Mouse (Mus musculus) hindbrain, embryonic 11.5 days (tissue): ENCODE measurements at regions not wholly inside any gene's neighbourhood (a gene's known extent, or its start where the extent isn't known, plus 50 kb on each side); places are given as distances from the start of the nearest gene placed in this dataset.
A peak's percentile ranks its signal among the peaks of the same experiment; 100 is the strongest.
"Not testable (repeated sequence)": the region's sequence is repeated elsewhere in the genome, so short reads cannot be mapped to it uniquely, and the experiment has no call there.

ENCODE experiments used
- ATAC-seq: fragments of 200-750 bp; cut with Nextera tagmentation; 2 replicates; pipeline ENCODE4 v1.8.0; 2017; ENCODE audit warnings: mild to moderate bottlenecking, moderate TSS enrichment, moderate library complexity; ENCODE audit not compliant: low FRiP score
- DNase-seq: peaks from one replicate; pipeline ENCODE4 v3.0.0-alpha.2; 2015; ENCODE audit warnings: low spot score
- H3K27ac ChIP-seq: fragments of 300-500 bp; sonication (generic); 2 replicates; pipeline ENCODE4 v1.5.1; 2014; ENCODE audit warnings: mild to moderate bottlenecking, low read depth, low read length
- H3K27me3 ChIP-seq: fragments of 300-500 bp; sonication (generic); 2 replicates; pipeline ENCODE4 v1.6.1; 2014; ENCODE audit warnings: mild to moderate bottlenecking, low read length, moderate library complexity, mixed read lengths; ENCODE audit not compliant: control insufficient read depth, insufficient read depth
- H3K36me3 ChIP-seq: fragments of 300-500 bp; sonication (generic); 2 replicates; pipeline ENCODE4 v1.6.1; 2014; ENCODE audit warnings: mild to moderate bottlenecking, low read length, moderate library complexity, mixed read lengths; ENCODE audit not compliant: control insufficient read depth, insufficient read depth
- H3K4me1 ChIP-seq: fragments of 300-500 bp; sonication (generic); replicated peaks from 2 replicates; pipeline ENCODE4 v1.6.1; 2014; ENCODE audit warnings: low read length, mixed read lengths; ENCODE audit not compliant: control insufficient read depth, insufficient read depth
- H3K4me2 ChIP-seq: fragments of 300-500 bp; sonication (generic); replicated peaks from 2 replicates; pipeline ENCODE4 v1.6.1; 2014; ENCODE audit warnings: mild to moderate bottlenecking, low read depth, low read length
- H3K4me3 ChIP-seq: fragments of 300-500 bp; sonication (generic); 2 replicates; pipeline ENCODE4 v1.5.1; 2014; ENCODE audit warnings: low read depth, low read length
- H3K9ac ChIP-seq: fragments of 300-500 bp; sonication (generic); 2 replicates; pipeline ENCODE4 v1.6.1; 2014; ENCODE audit warnings: low read depth, low read length
- H3K9me3 ChIP-seq: fragments of 300-500 bp; sonication (generic); 2 replicates; pipeline ENCODE4 v1.6.1; 2016; ENCODE audit warnings: low read length; ENCODE audit not compliant: control insufficient read depth
- WGBS: fragments of 180-500 bp; shearing (Covaris S2); extraction: QIAGEN DNeasy Blood & Tissue Kit; methylation state at CpG from one replicate; pipeline ENCODE4 v1.1.7; 2014; 5-methylcytosine and 5-hydroxymethylcytosine counted together

DNA sequence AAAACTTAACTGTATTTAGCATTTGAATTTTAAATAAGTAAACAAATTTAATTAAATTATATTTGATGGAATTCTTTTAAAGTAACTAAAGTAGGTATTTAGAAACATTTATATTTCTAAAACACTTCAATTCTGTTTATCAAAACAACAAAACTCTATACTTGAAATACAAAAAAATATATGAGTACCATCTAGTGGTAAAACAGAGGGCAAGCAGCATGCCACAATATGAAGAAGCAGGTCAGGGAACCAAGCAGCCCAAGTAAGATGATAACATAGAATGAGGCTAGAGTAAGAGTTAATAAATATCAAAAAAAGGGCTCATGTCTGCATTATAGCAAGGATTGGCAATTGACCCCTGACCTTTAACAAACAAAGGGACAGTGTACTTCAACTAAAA is 639.7 kb downstream of the Cdh10 start:
- H3K4me2 ChIP-seq: no peak overlapping the region
- H3K4me3 ChIP-seq: no peak overlapping the region
- ATAC-seq (no peak), DNase-seq (no peak)
- H3K36me3 ChIP-seq: no peaks in the 10 kb centered on the region
- no peaks in the 10 kb centered on the region for H3K4me1 ChIP-seq
- no peak overlapping the region for H3K9ac ChIP-seq
- no peak overlapping the region for H3K27ac ChIP-seq
- H3K27me3 ChIP-seq: no peaks in the 10 kb centered on the region
- no peaks in the 10 kb centered on the region for H3K9me3 ChIP-seq

- Histone ChIP-seq H3K36me3 (no peaks in the 10 kb centered on the region), H3K4me1 (no peaks in the 10 kb centered on the region), H3K4me3 (no peak overlapping the region), H3K27me3 (no peaks in the 10 kb centered on the region), H3K9ac (no peak overlapping the region), H3K9me3 (no peaks in the 10 kb centered on the region), H3K4me2 (no peak overlapping the region), H3K27ac (no peak overlapping the region)
- ATAC-seq (no peak), DNase-seq (peak; percentile 29)
- 33% methylated on average over 2 of the region's 2 CpGs for WGBS
These were observed 654.8 kb downstream of the Cdh10 start for GRCm38 (mm10) chr15:19473521-19473920.

GRCm38 (mm10) chr15:19493556-19493955 is 674.8 kb downstream of the Cdh10 start:
- H3K4me2 ChIP-seq, DNase-seq, H3K4me1 ChIP-seq, H3K27me3 ChIP-seq, H3K27ac ChIP-seq, ATAC-seq, H3K4me3 ChIP-seq, H3K9ac ChIP-seq, H3K36me3 ChIP-seq, H3K9me3 ChIP-seq: not testable (repeated sequence)

- ATAC-seq (no peak), DNase-seq (no peak)
- Histone ChIP-seq H3K27me3 (no peaks in the 10 kb centered on the region), H3K36me3 (no peaks in the 10 kb centered on the region), H3K4me1 (no peaks in the 10 kb centered on the region), H3K4me3 (no peak overlapping the region), H3K9me3 (no peaks in the 10 kb centered on the region), H3K4me2 (no peak overlapping the region), H3K9ac (no peak overlapping the region), H3K27ac (no peak overlapping the region)
- 83% methylated on average over 2 of the region's 2 CpGs for WGBS
These were observed 700.6 kb downstream of the Cdh10 start for GRCm38 (mm10) chr15:19519377-19519776.

- ATAC-seq (no peak), DNase-seq (no peak)
- 89% methylated on average over 4 of the region's 4 CpGs for WGBS
These were observed 721.9 kb downstream of the Cdh10 start for GRCm38 (mm10) chr15:19540676-19541075.

DNA sequence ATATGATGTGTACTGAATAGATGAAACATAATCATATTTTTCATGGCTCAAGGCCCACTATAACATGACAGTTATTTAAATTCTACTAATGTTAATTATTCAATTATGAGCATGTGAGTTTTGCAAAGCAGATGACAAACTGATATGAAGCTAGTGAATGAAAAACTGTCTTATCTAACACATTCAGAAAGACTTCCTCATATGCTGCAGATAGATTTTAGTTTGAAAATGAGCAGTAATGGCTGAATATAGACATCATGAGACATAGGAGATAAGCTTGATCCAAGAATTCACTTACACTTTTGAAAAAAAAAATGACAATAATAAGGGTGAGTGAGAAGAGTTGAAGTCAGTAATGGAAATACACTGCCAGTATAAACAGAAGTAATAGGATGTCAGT is 731.0 kb downstream of the Cdh10 start:
- Histone ChIP-seq H3K27ac (no peak overlapping the region), H3K4me2 (no peak overlapping the region), H3K36me3 (no peaks in the 10 kb centered on the region), H3K27me3 (no peaks in the 10 kb centered on the region), H3K4me3 (no peak overlapping the region), H3K9me3 (no peaks in the 10 kb centered on the region), H3K4me1 (no peaks in the 10 kb centered on the region), H3K9ac (no peak overlapping the region)
- DNase-seq (no peak), ATAC-seq (no peak)

More at GRCm38 (mm10) chr15:19540676-19541075, 721.9 kb downstream of the Cdh10 start:
- Histone ChIP-seq H3K36me3 (no peaks in the 10 kb centered on the region), H3K9me3 (no peaks in the 10 kb centered on the region), H3K27me3 (no peaks in the 10 kb centered on the region), H3K4me2 (no peak overlapping the region), H3K9ac (no peak overlapping the region), H3K4me1 (no peaks in the 10 kb centered on the region), H3K27ac (no peak overlapping the region), H3K4me3 (no peak overlapping the region)

- no peak overlapping the region for H3K4me2 ChIP-seq
- H3K4me3 ChIP-seq: no peak overlapping the region
- WGBS: 82% methylated on average over 1 of the region's 1 CpGs
- no peaks in the 10 kb centered on the region for H3K4me1 ChIP-seq
- ATAC-seq (no peak), DNase-seq (no peak)
- no peaks in the 10 kb centered on the region for H3K36me3 ChIP-seq
- no peak overlapping the region for H3K9ac ChIP-seq
- no peaks in the 10 kb centered on the region for H3K27me3 ChIP-seq
- H3K27ac ChIP-seq: no peak overlapping the region
- no peaks in the 10 kb centered on the region for H3K9me3 ChIP-seq
These were observed 766.0 kb downstream of the Cdh10 start for GRCm38 (mm10) chr15:19584769-19585168.

DNA sequence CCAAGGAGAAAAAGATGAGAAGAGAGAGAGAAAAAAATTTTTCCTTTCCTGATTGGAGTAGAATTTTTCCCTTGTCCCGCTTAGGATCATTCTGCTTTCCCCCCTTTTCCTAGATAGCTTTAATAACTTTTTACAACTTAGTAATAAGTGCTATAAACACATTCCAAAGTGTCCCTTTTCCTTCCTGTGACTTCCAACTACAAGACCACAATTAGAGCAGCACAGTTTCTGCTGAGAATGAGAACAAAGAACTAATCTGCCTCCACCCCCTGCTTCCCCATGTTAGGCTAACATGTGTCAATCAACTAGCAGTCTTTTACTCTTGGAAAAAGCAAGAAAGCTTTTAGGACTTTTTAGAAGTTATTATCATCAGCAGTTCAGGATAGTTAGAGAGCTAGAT is 766.5 kb downstream of the Cdh10 start:
- Histone ChIP-seq H3K36me3 (no peaks in the 10 kb centered on the region), H3K9ac (no peak overlapping the region), H3K4me3 (no peak overlapping the region), H3K27me3 (no peaks in the 10 kb centered on the region), H3K9me3 (no peaks in the 10 kb centered on the region), H3K4me2 (no peak overlapping the region), H3K4me1 (no peaks in the 10 kb centered on the region), H3K27ac (no peak overlapping the region)
- WGBS: 94% methylated on average over 1 of the region's 1 CpGs
- ATAC-seq: no peak
- DNase-seq: no peak

DNA sequence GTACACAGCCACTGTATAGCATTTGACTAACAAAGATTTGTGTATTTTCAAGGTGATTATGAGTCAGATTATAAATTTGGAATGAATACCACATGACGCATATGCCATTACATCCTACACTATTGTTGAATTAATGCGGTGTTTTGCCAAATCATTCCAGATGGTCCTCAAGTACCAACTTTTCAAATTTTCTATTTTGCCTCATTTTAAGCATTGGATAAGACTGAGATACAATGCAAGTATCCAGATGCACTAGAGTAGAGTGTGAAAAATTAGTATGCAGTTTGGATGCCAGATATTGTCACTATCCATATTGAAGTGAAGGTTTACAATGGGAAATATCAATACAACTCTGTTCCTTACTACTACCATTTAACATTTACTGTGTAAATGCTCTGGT is 775.0 kb downstream of the Cdh10 start:
- Histone ChIP-seq H3K36me3 (no peaks in the 10 kb centered on the region), H3K9me3 (no peaks in the 10 kb centered on the region), H3K4me3 (no peak overlapping the region), H3K9ac (no peak overlapping the region), H3K4me2 (no peak overlapping the region), H3K4me1 (no peaks in the 10 kb centered on the region), H3K27me3 (no peaks in the 10 kb centered on the region), H3K27ac (no peak overlapping the region)
- DNase-seq (no peak), ATAC-seq (no peak)
- 94% methylated on average over 2 of the region's 2 CpGs for WGBS
